19 mouse cellular contexts compared by ENCODE assay signal in genomic region chr8:48322655-48323265, GRCm38 (mm10).
A peak's percentile ranks its signal among the peaks of the same experiment; 100 is the strongest.
DNase-seq lines count a peak whose midpoint lies in the region; ATAC-seq lines count a peak whose summit lies in the region.
"Had no signal": no experiment of that assay in that cellular context is flagged by ENCODE, and none has a peak within 500 bp of the region (broad histone marks: within the 10 kb centered on the region; RNA-seq: fewer than 3 reads in every experiment).

No protein-coding gene starts in this region.

- 74% methylated on average over 11 of the region's 11 CpGs for WGBS in midbrain, embryonic 13.5 days
- 92% methylated on average over 11 of the region's 11 CpGs for WGBS in midbrain, embryonic 11.5 days
- WGBS in forebrain, embryonic 16.5 days, result 38% methylated on average over 11 of the region's 11 CpGs

- H3K4me1 ChIP-seq in midbrain, embryonic 13.5 days (replicated peaks), result peaks cover 12% of the 10 kb centered on the region; the same call in 1 of the 2 replicates
- no peaks in the 10 kb centered on the region for H3K4me1 ChIP-seq in midbrain, embryonic 11.5 days (ENCODE audit: control insufficient read depth, insufficient read depth, low read length)
- peaks cover 17% of the 10 kb centered on the region for H3K4me1 ChIP-seq in forebrain, embryonic 16.5 days (replicated peaks; ENCODE audit: control insufficient read depth, insufficient read depth, low read length)
- H3K4me1 ChIP-seq: embryonic facial prominence, embryonic 10.5 days; heart, embryonic 10.5 days had no signal

- no peak overlapping the region for H3K9ac ChIP-seq in midbrain, embryonic 13.5 days (replicated peaks)
- no peak overlapping the region for H3K9ac ChIP-seq in midbrain, embryonic 11.5 days (ENCODE audit: low read length)
- H3K9ac ChIP-seq in forebrain, embryonic 16.5 days (replicated peaks; ENCODE audit: low read depth, low read length), result no peak overlapping the region

- no peaks in the 10 kb centered on the region for H3K27me3 ChIP-seq in midbrain, embryonic 13.5 days
- no peaks in the 10 kb centered on the region for H3K27me3 ChIP-seq in midbrain, embryonic 11.5 days (ENCODE audit: control insufficient read depth, insufficient read depth, low read length)
- H3K27me3 ChIP-seq in forebrain, embryonic 16.5 days (replicated peaks; ENCODE audit: control insufficient read depth, insufficient read depth, low read length), result no peaks in the 10 kb centered on the region

- H3K9me3 ChIP-seq in midbrain, embryonic 13.5 days, result no peaks in the 10 kb centered on the region
- no peaks in the 10 kb centered on the region for H3K9me3 ChIP-seq in midbrain, embryonic 11.5 days (ENCODE audit: control insufficient read depth, low read length)
- no peaks in the 10 kb centered on the region for H3K9me3 ChIP-seq in forebrain, embryonic 16.5 days (ENCODE audit: control insufficient read depth, low read length)
- H3K9me3 ChIP-seq: embryonic facial prominence, embryonic 10.5 days; heart, embryonic 10.5 days had no signal

- no peak overlapping the region for H3K4me2 ChIP-seq in midbrain, embryonic 13.5 days (replicated peaks)
- H3K4me2 ChIP-seq in midbrain, embryonic 11.5 days, result no peak overlapping the region
- peak overlapping the region; percentile 13 for H3K4me2 ChIP-seq in forebrain, embryonic 16.5 days (ENCODE audit: low read length)

- DNase-seq in frontal cortex, postnatal 36 days (ENCODE audit: low spot score in 2 of 2), result no peak
- DNase-seq in midbrain, embryonic 11.5 days (ENCODE audit: low spot score, missing footprints), result no peak
- no peak for DNase-seq in embryo, embryonic 10 days (ENCODE audit: low spot score)
- no peak for DNase-seq in testis, postnatal 10 days (ENCODE audit: low spot score)
- DNase-seq: adrenal gland, postnatal 14 days; cerebellum, adult 18-20 months; cerebellum, adult 9-11 months; cerebellum, postnatal 36 days; gastrocnemius, postnatal 10 days; heart, adult 18-20 months; heart, postnatal 10 days; heart, postnatal 4 days; kidney, adult 2 months had no signal

- H3K4me3 ChIP-seq in midbrain, embryonic 13.5 days (replicated peaks), result no peak overlapping the region
- H3K4me3 ChIP-seq in midbrain, embryonic 11.5 days (ENCODE audit: low read depth, low read length), result no peak overlapping the region
- no peak overlapping the region for H3K4me3 ChIP-seq in forebrain, embryonic 16.5 days (replicated peaks; ENCODE audit: low read length)
- H3K4me3 ChIP-seq: embryonic facial prominence, embryonic 10.5 days; heart, embryonic 10.5 days had no signal

- H3K36me3 ChIP-seq in midbrain, embryonic 13.5 days, result 0 out of 2 replicates have a peak, but pooled peaks cover 4% of the 10 kb centered on the region
- H3K36me3 ChIP-seq in midbrain, embryonic 11.5 days (ENCODE audit: control insufficient read depth, insufficient read depth, low read length), result no peaks in the 10 kb centered on the region
- H3K36me3 ChIP-seq in forebrain, embryonic 16.5 days (ENCODE audit: control insufficient read depth, insufficient read depth), result no peaks in the 10 kb centered on the region
- H3K36me3 ChIP-seq: heart, embryonic 10.5 days had no signal

- no peak overlapping the region for H3K27ac ChIP-seq in midbrain, embryonic 13.5 days
- H3K27ac ChIP-seq in midbrain, embryonic 11.5 days (ENCODE audit: low read depth, low read length), result no peak overlapping the region
- peak overlapping the region; percentile 43 for H3K27ac ChIP-seq in forebrain, embryonic 16.5 days (ENCODE audit: low read length)
- H3K27ac ChIP-seq: embryonic facial prominence, embryonic 10.5 days; heart, embryonic 10.5 days had no signal

- ATAC-seq in frontal cortex, adult (ENCODE audit: low TSS enrichment), result peak; percentile 10; the same call in 1 of the 2 replicates
- ATAC-seq in midbrain, embryonic 13.5 days, result peak; percentile 65; the same call in 1 of the 2 replicates
- ATAC-seq in midbrain, embryonic 11.5 days (ENCODE audit: low FRiP score), result no peak
- ATAC-seq in forebrain, embryonic 16.5 days, result peak; percentile 66
- ATAC-seq: intestine, embryonic 16.5 days had no signal
